Mouse (Mus musculus) small intestine, adult 2 months (tissue): ENCODE measurements around the gene Acot7. TPM values are rescaled to one million over a fixed set of nuclear protein-coding genes. Genes with fewer than 3 reads are reported as not detected.

Experiments used
- H3K27ac ChIP-seq: fragments of 200-500 bp; 2 replicates; pipeline ENCODE4 v1.5.1; 2012; ENCODE audit warnings: low read depth, low read length, control low read depth, inconsistent platforms; ENCODE audit not compliant: insufficient read depth
- H3K27me3 ChIP-seq: fragments of 200-500 bp; 2 replicates; pipeline ENCODE4 v1.6.1; 2012; ENCODE audit warnings: mild to moderate bottlenecking, moderate library complexity, low read length, inconsistent platforms; ENCODE audit not compliant: control insufficient read depth, insufficient read depth
- H3K36me3 ChIP-seq: fragments of 200-500 bp; 2 replicates; pipeline ENCODE4 v1.6.1; 2012; ENCODE audit warnings: mild to moderate bottlenecking, low read length, control low read depth, inconsistent platforms; ENCODE audit not compliant: control insufficient read depth, insufficient read depth
- H3K4me1 ChIP-seq: fragments of 200-500 bp; 2 replicates; pipeline ENCODE4 v1.6.1; 2012; ENCODE audit warnings: low read length, inconsistent platforms, mixed read lengths; ENCODE audit not compliant: control insufficient read depth, insufficient read depth, insufficient read length
- H3K4me3 ChIP-seq: fragments of 200-500 bp; 2 replicates; pipeline ENCODE4 v1.5.1; 2012; ENCODE audit warnings: low read depth, mild to moderate bottlenecking, control low read depth, inconsistent platforms, low read length, moderate library complexity
- CTCF ChIP-seq: fragments of 200-500 bp; IDR thresholded peaks from 2 replicates; pipeline ENCODE4 v1.5.1; 2012; ENCODE audit warnings: low read depth, mild to moderate bottlenecking, control low read depth, inconsistent platforms, low read length, moderate library complexity, mixed read lengths; ENCODE audit not compliant: insufficient replicate concordance, insufficient read length; ENCODE audit errors: extremely low read depth
- POLR2A ChIP-seq: fragments of 200-500 bp; IDR thresholded peaks from 2 replicates; pipeline ENCODE4 v1.6.1; 2012; ENCODE audit warnings: low read depth, mild to moderate bottlenecking, control low read depth, inconsistent platforms, low read length, moderate library complexity
- WGBS: fragments of 180-500 bp; shearing (Covaris S2); methylation state at CpG from one replicate; pipeline ENCODE4 v1.1.7; 2018; 5-methylcytosine and 5-hydroxymethylcytosine counted together
- polyA plus RNA-seq: library from polyadenylated mRNA; depleted of rRNA; stranded (reverse); fragments of >200 nt; gene quantifications from 2 replicates; pipeline ENCODE4 v1.2.3, GENCODE M21; 2012

Acot7 gene
- polyA plus RNA-seq, 1 experiment, result 33.4 TPM

GRCm38 (mm10) chr4:152232411-152232903 lies 54.5 kb downstream of the Acot7 start:
- no peaks in the 10 kb centered on the region for H3K27me3 ChIP-seq
- TF ChIP-seq CTCF, result no peak
- TF ChIP-seq POLR2A, result no peak
- 84% methylated on average over 4 of the region's 4 CpGs for WGBS
- no peak overlapping the region for H3K4me3 ChIP-seq
- H3K4me1 ChIP-seq, result peaks cover 17% of the 10 kb centered on the region
- peaks cover 10% of the 10 kb centered on the region; the same call in 1 of the 2 replicates for H3K36me3 ChIP-seq
- no peak overlapping the region for H3K27ac ChIP-seq

- H3K4me3 ChIP-seq, result no peak overlapping the region
- TF ChIP-seq CTCF (no peak), POLR2A (no peak)
- 83% methylated on average over 4 of the region's 4 CpGs for WGBS
These were observed 62.0 kb downstream of the Acot7 start for GRCm38 (mm10) chr4:152239974-152240373.

DNA sequence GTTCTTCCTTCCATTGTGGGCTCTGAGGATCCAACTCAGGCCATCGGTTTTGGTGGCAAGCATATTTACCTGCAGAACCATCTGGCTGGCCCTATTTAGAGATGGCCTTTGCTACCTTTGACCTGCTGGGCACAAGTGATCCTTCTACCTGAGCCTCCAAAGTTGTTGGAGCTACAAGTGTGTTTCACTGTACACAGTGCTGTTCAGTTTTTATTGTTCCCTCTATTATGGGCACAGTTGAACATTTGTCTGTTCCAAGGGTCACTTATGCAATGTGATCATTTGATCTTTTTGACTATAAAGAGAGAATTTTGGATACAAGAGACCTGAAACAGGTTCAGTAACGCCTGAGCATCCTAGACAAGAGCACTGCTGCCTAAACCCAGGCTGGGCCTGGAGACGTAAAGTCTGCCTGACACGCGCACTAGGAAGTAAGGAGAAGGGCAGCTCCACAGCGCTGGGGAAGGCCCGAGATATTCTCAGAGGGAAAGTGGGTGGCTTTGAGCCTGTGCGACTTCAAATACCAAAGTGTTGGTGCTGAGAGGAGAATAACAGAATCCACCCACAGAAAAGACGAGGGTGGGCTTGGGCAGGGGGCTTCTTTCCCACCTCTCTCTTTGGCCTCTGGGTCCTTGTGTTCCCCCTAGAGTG lies 65.4 kb downstream of the Acot7 start:
- H3K4me3 ChIP-seq, result no peak overlapping the region
- no peaks in the 10 kb centered on the region for H3K27me3 ChIP-seq
- H3K36me3 ChIP-seq, result peaks cover 15% of the 10 kb centered on the region
- 86% methylated on average over 9 of the region's 9 CpGs for WGBS
- H3K4me1 ChIP-seq, result no peaks in the 10 kb centered on the region
- TF ChIP-seq POLR2A, result no peak
- no peak for TF ChIP-seq CTCF
- no peak overlapping the region for H3K27ac ChIP-seq

More at GRCm38 (mm10) chr4:152239974-152240373, 62.0 kb downstream of the Acot7 start:
- peaks cover 26% of the 10 kb centered on the region for H3K36me3 ChIP-seq
- H3K4me1 ChIP-seq, result no peaks in the 10 kb centered on the region
- H3K27ac ChIP-seq, result no peak overlapping the region
- H3K27me3 ChIP-seq, result no peaks in the 10 kb centered on the region

- no peak for TF ChIP-seq POLR2A
- no peak for TF ChIP-seq CTCF
- no peaks in the 10 kb centered on the region for H3K27me3 ChIP-seq
- no peak overlapping the region for H3K4me3 ChIP-seq
- H3K36me3 ChIP-seq, result peaks cover 14% of the 10 kb centered on the region
- no peak overlapping the region for H3K27ac ChIP-seq
- WGBS, result 94% methylated on average over 8 of the region's 8 CpGs
- H3K4me1 ChIP-seq, result no peaks in the 10 kb centered on the region
These were observed 66.0 kb downstream of the Acot7 start for GRCm38 (mm10) chr4:152243969-152244368.

DNA sequence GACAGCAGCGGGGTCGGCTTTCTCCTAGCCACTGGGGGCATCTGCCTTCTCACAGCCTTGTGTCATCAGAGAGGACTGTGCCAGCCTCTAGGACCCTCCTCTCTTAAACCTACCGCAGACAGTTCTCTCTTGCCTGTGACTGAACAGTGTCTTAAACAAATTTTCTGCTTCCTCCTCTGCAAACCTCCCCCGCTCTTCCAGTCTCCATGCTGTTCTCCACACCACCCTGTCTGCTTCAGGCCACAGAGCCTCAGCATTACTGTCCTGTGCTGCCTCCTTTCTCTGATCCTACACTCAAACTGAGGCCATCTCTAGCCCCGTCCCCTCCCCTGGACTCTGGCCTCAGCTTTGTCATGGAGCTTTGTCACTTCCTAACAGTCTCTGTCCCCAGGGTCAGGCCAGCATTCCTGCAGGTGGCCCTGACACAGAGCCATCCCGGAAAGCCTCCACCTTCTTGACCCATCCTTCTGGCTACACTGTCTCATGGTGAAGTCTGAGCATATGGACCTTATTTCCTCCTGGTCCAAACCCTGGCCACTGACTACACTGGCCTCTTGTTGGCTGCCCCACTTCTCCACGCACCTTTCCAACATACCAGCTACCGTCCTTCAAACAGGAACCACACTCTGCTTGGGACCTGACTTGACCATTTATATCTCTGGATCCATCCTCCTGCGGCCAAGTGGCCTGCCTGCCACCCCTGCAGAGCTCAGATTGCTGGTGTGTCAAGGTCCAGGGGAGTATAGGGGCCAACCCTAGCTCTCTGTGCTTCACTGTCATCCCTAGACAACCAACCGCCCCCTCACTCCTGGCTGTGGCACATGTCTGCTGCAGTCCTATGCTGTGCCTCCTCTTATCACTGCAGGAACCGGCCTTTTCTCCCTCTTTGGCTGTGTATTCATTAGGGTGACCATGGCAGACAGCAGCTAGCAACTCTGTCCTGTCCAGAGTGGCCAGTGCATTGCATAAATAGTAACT lies 66.9 kb downstream of the Acot7 start:
- WGBS, result 88% methylated on average over 11 of the region's 11 CpGs
- Histone ChIP-seq H3K4me1 (no peaks in the 10 kb centered on the region), H3K27me3 (no peaks in the 10 kb centered on the region), H3K36me3 (peaks cover 10% of the 10 kb centered on the region), H3K4me3 (no peak overlapping the region), H3K27ac (no peak overlapping the region)
- TF ChIP-seq CTCF (no peak), POLR2A (no peak)

- no peak overlapping the region for H3K27ac ChIP-seq
- no peaks in the 10 kb centered on the region for H3K4me1 ChIP-seq
- 89% methylated on average over 6 of the region's 6 CpGs for WGBS
- TF ChIP-seq POLR2A (no peak), CTCF (no peak)
- peaks cover 6% of the 10 kb centered on the region; the same call in 1 of the 2 replicates for H3K36me3 ChIP-seq
- no peak overlapping the region for H3K4me3 ChIP-seq
- no peaks in the 10 kb centered on the region for H3K27me3 ChIP-seq
These were observed 68.1 kb downstream of the Acot7 start for GRCm38 (mm10) chr4:152246011-152246410.

DNA sequence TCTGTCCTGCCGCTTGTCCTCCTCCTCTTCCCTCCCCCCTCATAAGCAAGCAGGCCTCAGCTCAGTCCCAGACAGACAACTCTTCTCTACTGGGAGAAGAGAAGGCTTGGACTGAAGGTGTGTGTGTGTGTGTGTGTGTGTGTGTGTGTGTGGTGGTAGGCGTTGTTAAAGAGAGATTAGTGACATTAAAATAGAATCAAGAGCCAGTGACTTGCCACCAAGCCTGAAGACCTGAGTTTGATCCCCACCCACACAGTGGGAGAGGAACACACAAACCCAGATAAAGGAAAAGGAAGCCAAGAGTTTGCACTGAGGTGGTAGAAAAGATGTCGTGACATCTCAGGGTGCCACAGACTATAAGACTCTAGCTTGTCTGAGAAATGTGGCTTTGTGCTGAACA lies 69.3 kb downstream of the Acot7 start:
- TF ChIP-seq CTCF (no peak), POLR2A (no peak)
- 75% methylated on average over 3 of the region's 3 CpGs for WGBS

More for the DNA sequence above, 69.3 kb downstream of the Acot7 start:
- no peak overlapping the region for H3K27ac ChIP-seq
- H3K4me1 ChIP-seq, result no peaks in the 10 kb centered on the region
- H3K4me3 ChIP-seq, result no peak overlapping the region
- H3K27me3 ChIP-seq, result no peaks in the 10 kb centered on the region
- 0 out of 2 replicates have a peak, but pooled peaks cover 1% of the 10 kb centered on the region for H3K36me3 ChIP-seq
